Mouse (Mus musculus): Measurements from ENCODE around the gene Htr2a.

The Htr2a gene

DNA sequence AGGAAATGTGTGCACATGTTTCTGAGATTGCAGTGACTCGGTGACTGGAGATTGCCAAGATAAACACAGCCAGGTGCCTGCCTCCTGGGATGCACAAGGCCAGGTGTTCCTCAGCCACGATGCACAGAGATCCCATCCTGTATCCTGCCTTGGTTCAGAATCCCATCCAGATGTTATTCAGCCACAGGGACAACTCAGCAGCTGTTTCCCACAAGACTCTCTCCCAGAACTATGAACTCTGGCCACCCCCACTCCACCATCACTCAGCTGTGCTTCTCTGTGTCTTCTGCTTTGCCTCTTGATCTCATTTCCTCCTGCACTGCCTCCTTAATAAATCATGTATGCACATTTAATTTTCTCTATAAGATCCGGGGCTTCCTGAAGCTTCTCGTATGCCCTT, 56.1 kb downstream of the Htr2a start:
- no peak for DNase-seq (ENCODE audit: low read depth, low spot score)

DNA sequence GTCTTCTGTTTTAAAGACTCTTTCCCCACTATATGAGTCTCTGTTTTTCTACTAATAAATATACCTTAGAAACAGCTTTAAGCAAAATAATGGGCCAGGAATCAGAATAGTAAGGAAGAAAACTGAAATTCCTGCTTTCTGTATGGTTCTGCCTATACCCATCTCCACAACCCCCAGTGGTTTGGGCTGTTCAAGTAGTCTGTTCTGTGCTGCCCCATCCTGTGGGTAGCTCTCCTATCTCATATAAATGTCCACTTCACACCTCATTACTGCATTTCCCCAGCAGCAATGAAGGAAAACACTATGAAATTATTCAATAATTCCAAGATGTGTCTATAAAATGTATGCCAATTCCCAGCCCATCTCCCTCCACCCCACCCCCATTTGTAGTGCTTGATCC, 56.8 kb downstream of the Htr2a start:
- no peak for DNase-seq (ENCODE audit: low read depth, low spot score)

DNA sequence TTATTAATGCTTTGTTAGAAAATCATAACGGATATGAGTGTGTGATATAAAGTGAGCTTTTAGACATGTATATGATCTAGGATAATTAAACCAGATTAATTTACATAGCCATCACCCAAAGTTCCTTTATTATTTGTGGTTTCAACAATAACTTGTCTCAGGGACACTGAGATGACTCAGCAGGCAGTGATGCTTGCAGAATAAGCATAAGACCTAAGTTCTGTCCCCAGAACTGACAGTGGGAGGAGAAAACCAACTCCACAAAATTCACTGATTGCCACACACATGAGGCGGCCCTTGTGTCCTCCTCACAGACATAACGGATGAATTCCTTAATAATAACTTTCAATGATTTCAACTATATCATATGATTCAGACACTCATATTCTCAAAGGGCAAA, 58.6 kb downstream of the Htr2a start:
- DNase-seq (ENCODE audit: low read depth, low spot score): no peak

DNA sequence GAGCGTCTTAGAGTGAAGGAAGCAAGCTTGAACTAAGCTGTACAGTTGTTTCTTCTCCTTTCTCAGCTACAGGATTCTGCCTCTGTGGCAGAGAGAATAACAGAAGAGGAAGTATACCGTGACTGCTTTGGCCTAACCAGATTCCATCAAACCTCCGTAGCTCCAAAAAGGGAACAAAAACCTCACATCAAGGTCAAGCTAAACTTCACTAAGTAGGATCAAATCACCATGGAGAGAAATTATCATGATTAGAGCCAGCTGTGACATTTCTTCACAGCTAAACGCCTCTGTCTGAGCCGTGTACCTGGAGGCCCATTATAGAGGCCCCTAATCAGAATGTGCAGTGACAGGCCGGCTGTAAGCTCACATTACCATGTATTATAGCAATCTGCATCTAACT, 63.3 kb downstream of the Htr2a start:
- DNase-seq (ENCODE audit: low read depth, low spot score): no peak

DNA sequence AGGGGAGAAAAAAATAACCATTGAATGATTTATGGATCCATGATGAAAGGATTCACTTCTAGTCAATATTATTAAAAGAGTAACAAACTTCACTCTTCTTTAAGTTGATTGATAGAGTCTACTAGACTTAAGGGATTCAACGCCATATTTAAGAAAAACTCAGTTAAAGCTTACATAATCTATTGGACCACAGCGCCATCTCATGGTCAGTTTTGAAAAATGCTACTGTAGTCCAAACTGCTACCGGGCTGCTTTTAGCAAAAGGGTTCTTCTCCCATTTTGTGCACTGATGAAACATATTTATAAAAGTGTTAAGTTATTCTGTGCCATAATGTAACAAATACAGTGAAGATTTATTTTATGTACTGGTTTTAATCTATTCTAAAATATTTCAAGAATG, 68.4 kb downstream of the Htr2a start:
- peak; percentile 52 for DNase-seq (ENCODE audit: low read depth, low spot score)

DNA sequence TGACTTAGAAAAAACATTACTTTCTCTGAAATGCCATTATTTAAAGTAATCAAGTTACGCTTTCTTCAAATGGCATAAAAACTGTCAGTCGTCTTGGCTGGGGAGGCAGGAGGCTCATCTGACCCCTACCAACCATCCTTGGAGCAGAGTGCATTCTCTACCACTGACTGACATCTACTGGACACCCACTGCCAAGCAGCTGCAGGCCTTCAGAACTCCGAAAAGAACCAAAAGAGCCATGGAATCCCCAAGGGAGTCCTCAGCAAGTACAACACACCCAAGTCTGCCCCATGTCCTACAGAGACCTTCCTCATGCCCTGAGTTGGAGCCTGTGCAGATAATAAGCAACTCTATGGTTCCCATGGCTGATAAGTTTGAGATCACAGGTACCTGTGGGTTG, 82.9 kb downstream of the Htr2a start:
- DNase-seq (ENCODE audit: low read depth, low spot score): no peak

DNA sequence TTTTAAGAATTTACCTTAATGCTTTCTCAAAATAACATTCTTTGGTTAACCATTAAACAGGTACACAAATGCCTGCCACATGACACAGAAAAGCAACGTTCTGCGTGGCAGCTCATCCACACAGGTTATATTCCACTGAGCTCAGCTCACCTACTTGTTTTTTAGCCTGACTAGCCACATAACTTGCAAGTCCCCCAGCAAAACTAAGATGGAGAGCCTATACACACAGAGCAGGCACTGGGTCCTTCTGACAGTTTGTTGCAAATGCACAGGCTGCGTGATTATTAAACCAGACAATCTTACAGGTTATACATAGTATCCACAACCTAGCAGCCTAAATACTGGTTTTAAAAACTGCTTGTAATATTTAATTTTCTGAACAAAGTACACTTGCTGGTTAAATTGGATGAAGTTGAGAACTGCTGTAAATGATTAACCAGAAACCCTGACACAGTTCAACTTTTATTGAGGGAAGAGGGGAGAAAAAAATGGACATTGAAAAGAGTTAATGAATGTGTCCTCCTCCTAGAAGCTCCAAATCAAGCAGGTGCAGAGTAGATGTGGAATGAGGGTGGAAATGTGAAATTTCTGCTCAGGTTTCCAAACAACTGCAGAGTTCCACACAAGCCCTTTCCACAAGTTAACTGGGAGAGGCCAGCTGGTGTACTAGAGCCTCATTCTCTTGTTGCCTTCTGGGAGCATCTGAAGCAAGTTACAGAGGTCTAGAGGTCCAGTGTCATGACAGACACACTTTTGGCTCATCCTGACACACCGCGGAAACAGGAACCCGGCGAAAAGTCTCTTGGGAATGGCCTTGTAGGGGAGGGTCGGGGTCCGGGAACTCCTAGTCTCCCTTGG, 90.8 kb downstream of the Htr2a start:
- DNase-seq (ENCODE audit: low read depth, low spot score): no peak

DNA sequence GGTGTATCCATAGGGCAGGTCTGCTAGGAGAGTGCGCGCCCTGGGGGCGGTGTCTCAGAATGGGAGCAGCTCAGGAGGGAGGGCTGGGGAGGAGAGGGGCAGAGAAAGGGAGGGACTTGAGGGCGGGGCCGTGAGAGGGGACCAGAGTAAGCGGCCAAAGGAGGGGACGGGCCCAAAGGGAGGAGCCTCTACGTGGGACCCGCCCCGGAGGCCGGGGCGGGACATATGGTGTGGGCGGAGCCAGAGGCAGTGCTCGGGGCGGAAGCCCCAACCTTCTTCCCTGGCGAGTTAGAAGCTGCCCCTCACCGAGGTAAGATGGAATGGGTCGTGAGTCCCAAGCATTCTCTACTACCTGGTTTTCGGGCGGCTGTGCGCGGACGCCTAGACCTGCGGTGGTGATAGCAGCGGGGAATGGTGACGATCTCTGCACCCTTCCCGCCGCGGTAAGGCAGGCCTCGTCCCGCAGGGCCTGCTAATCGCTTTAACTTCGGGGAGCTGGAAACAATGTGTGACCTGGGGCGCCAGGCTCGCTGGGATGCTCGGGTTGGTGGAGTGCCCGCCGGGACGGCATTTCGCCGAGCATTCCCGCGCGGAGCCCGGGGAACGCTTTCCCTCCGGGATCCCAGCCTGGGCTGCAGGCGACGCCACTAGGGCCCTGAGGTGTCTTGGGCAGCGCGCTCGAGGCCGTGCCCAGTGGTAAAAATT, 91.6 kb downstream of the Htr2a start, which contains the start of gene Esd:
Esd (plus strand) TSS at position 219 of the 705 bp plus-strand sequence.
- DNase-seq (ENCODE audit: low read depth, low spot score): peak; percentile 96

DNA sequence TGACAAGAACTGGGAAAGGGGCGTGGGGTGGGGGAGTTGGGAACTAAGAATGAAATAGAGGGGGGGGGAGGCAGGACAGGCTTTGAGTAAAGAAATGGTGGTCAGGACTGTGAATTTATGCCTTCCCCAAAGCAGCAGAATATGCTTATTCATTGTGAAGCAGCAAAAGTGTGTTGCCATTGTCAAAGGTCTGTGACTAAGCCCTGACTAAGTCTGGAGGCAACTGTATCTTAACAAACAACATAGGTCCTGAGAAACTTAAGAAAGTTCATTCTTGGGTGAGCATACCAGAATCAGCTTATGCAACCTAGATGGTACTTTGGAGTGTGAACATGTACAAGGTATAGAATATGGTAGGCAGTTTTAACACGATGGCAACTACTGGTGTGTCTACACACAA, 92.8 kb downstream of the Htr2a start:
- no peak for DNase-seq (ENCODE audit: low read depth, low spot score)

DNA sequence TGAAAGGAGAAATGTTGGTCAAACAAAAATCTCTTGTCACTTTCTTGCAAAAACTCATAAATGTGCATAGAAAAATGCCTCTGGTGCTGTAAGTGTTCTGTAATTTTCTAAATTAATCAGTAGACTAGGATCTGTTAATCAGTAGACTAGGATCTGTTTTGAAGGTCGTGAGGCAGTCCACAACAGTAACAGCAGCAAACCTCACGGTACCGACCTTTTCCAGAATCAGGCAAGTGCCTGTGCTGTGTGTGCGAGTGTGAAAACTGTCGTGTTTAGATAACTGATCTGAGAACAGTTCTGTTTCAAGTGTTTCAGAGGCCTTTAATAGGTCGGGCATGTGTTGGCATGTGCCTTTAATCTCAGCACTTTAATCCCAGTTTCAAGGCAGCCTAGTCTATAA, 94.8 kb downstream of the Htr2a start:
- DNase-seq (ENCODE audit: low read depth, low spot score): no peak

DNA sequence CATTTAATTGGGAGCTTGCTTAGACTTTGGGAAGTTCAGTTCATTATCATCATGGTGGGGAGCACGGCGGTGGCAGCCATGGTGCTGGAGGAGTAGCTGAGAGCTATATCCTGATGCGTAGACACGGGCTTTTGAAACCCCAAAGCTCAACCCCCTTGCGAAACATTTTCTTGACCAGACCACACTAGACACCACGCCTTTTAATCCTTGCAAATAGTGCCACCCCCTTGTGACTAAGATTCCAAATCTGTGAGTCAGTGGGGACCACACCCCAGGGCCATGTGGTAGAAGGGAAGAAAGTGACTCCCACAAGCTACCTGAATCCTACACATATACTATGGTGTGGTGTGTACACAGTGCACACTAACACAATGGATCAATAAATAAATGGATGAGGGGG, 96.2 kb downstream of the Htr2a start:
- peak; percentile 35 for DNase-seq (ENCODE audit: low read depth, low spot score)

Data from ES-CJ7 (cell line).